10 mouse cellular contexts compared by ENCODE assay signal in genomic region chr17:85684841-85685688, GRCm38 (mm10). TPM values are rescaled to one million over a fixed set of nuclear protein-coding genes. Genes with fewer than 3 reads are reported as not detected.
DNase-seq lines count a peak whose midpoint lies in the region; ATAC-seq and TF ChIP-seq lines count a peak whose summit lies in the region.
"Had no signal": no experiment of that assay in that cellular context is flagged by ENCODE, and none has a peak within 500 bp of the region (broad histone marks: within the 10 kb centered on the region; RNA-seq: fewer than 3 reads in every experiment).

No protein-coding gene starts in this region.

- no peaks in the 10 kb centered on the region for H3K36me3 ChIP-seq in heart, embryonic 16.5 days (ENCODE audit: control insufficient read depth, insufficient read depth)
- H3K36me3 ChIP-seq in midbrain, embryonic 12.5 days = no peaks in the 10 kb centered on the region
- no peaks in the 10 kb centered on the region for H3K36me3 ChIP-seq in midbrain, postnatal 0 days (ENCODE audit: insufficient read depth, low read length)
- no peaks in the 10 kb centered on the region for H3K36me3 ChIP-seq in hindbrain, embryonic 14.5 days (replicated peaks; ENCODE audit: control insufficient read depth, insufficient read depth)
- H3K36me3 ChIP-seq in stomach, embryonic 16.5 days (ENCODE audit: control insufficient read depth, insufficient read depth, low read length) = no peaks in the 10 kb centered on the region

- H3K4me2 ChIP-seq in heart, embryonic 16.5 days (ENCODE audit: low read depth, low read length) = no peak overlapping the region
- 0 out of 2 replicates have a peak overlapping the region, but pooled peaks have one; percentile 3 for H3K4me2 ChIP-seq in midbrain, embryonic 12.5 days (replicated peaks)
- H3K4me2 ChIP-seq in midbrain, postnatal 0 days (ENCODE audit: low read depth, low read length, poor library complexity, severe bottlenecking) = no peak overlapping the region
- no peak overlapping the region for H3K4me2 ChIP-seq in hindbrain, embryonic 14.5 days (replicated peaks)
- peak overlapping the region; percentile 80 for H3K4me2 ChIP-seq in stomach, embryonic 16.5 days (ENCODE audit: low read depth, low read length)

- no peak overlapping the region for H3K27ac ChIP-seq in heart, embryonic 16.5 days (ENCODE audit: low read length)
- H3K27ac ChIP-seq in midbrain, embryonic 12.5 days (replicated peaks) = no peak overlapping the region
- no peak overlapping the region for H3K27ac ChIP-seq in midbrain, postnatal 0 days (ENCODE audit: low read depth, low read length)
- no peak overlapping the region for H3K27ac ChIP-seq in hindbrain, embryonic 14.5 days
- no peak overlapping the region for H3K27ac ChIP-seq in stomach, embryonic 16.5 days (ENCODE audit: low read length)

- DNase-seq in heart, adult 11 months = no peak
- no peak for DNase-seq in midbrain, postnatal 0 days (ENCODE audit: low spot score)
- DNase-seq in hindbrain, embryonic 14.5 days (ENCODE audit: low spot score) = no peak
- no peak for DNase-seq in spleen, postnatal 4 days (ENCODE audit: low spot score in 2 of 2)
- DNase-seq in B cell, adult 2 months = no peak
- DNase-seq: adrenal gland, adult 2 months; cerebellum, adult 8-10 months had no signal

- H3K27me3 ChIP-seq in heart, embryonic 16.5 days (ENCODE audit: control insufficient read depth, insufficient read depth, low read length) = peaks cover 91% of the 10 kb centered on the region
- H3K27me3 ChIP-seq in midbrain, embryonic 12.5 days = peaks cover 98% of the 10 kb centered on the region
- H3K27me3 ChIP-seq in midbrain, postnatal 0 days (ENCODE audit: insufficient read depth, low read length) = peaks cover 76% of the 10 kb centered on the region
- H3K27me3 ChIP-seq in hindbrain, embryonic 14.5 days (ENCODE audit: control insufficient read depth, insufficient read depth, low read length) = peaks cover 92% of the 10 kb centered on the region
- peaks cover 84% of the 10 kb centered on the region for H3K27me3 ChIP-seq in stomach, embryonic 16.5 days (ENCODE audit: control insufficient read depth, insufficient read depth, low read length)

- H3K4me3 ChIP-seq in heart, embryonic 16.5 days (ENCODE audit: low read length) = peak overlapping the region; percentile 22
- H3K4me3 ChIP-seq in midbrain, embryonic 12.5 days = peak overlapping the region; percentile 39
- no peak overlapping the region for H3K4me3 ChIP-seq in midbrain, postnatal 0 days (ENCODE audit: low read depth, low read length)
- H3K4me3 ChIP-seq in hindbrain, embryonic 14.5 days (replicated peaks; ENCODE audit: low read length) = 0 out of 2 replicates have a peak overlapping the region, but pooled peaks have one; percentile 7
- peak overlapping the region; percentile 58 for H3K4me3 ChIP-seq in stomach, embryonic 16.5 days (replicated peaks; ENCODE audit: low read length)

- no peak for ATAC-seq in heart, embryonic 16.5 days (replicated peaks; ENCODE audit: extremely low read depth, insufficient read depth, low FRiP score)
- no peak for ATAC-seq in midbrain, embryonic 12.5 days (ENCODE audit: low FRiP score, low read depth)
- no peak for ATAC-seq in midbrain, postnatal 0 days (ENCODE audit: low FRiP score)
- no peak for ATAC-seq in hindbrain, embryonic 14.5 days (ENCODE audit: low FRiP score)
- ATAC-seq in stomach, embryonic 16.5 days (ENCODE audit: insufficient read depth, low FRiP score) = no peak

- no peaks in the 10 kb centered on the region for H3K9me3 ChIP-seq in heart, embryonic 16.5 days (replicated peaks; ENCODE audit: control insufficient read depth, low read length)
- no peaks in the 10 kb centered on the region for H3K9me3 ChIP-seq in midbrain, embryonic 12.5 days
- H3K9me3 ChIP-seq in midbrain, postnatal 0 days (ENCODE audit: low read length) = no peaks in the 10 kb centered on the region
- no peaks in the 10 kb centered on the region for H3K9me3 ChIP-seq in hindbrain, embryonic 14.5 days (ENCODE audit: control insufficient read depth, low read length)
- H3K9me3 ChIP-seq in stomach, embryonic 16.5 days (replicated peaks; ENCODE audit: control insufficient read depth, low read length) = no peaks in the 10 kb centered on the region

- WGBS in heart, embryonic 16.5 days = 2% methylated on average over 46 of the region's 46 CpGs
- WGBS in midbrain, embryonic 12.5 days = under 1% methylated on average over 46 of the region's 46 CpGs
- whole genome bisulfite sequencing in midbrain, postnatal 0 days = 2% methylated on average over 46 of the region's 46 CpGs
- WGBS in hindbrain, embryonic 14.5 days = 1% methylated on average over 45 of the region's 46 CpGs
- WGBS in stomach, embryonic 16.5 days = 5% methylated on average over 46 of the region's 46 CpGs

- peaks cover 22% of the 10 kb centered on the region for H3K4me1 ChIP-seq in heart, embryonic 16.5 days (ENCODE audit: control insufficient read depth, insufficient read depth, low read length)
- H3K4me1 ChIP-seq in midbrain, embryonic 12.5 days = peaks cover 22% of the 10 kb centered on the region
- H3K4me1 ChIP-seq in midbrain, postnatal 0 days (ENCODE audit: insufficient read depth, low read length) = no peaks in the 10 kb centered on the region
- H3K4me1 ChIP-seq in hindbrain, embryonic 14.5 days (replicated peaks; ENCODE audit: control insufficient read depth, insufficient read depth, low read length) = peaks cover 6% of the 10 kb centered on the region; the same call in 1 of the 2 replicates
- H3K4me1 ChIP-seq in stomach, embryonic 16.5 days (ENCODE audit: control insufficient read depth, insufficient read depth, low read length) = peaks cover 12% of the 10 kb centered on the region

- no peak for TF ChIP-seq CTCF in midbrain, postnatal 0 days (IDR thresholded peaks at IDR 0.05)

- H3K9ac ChIP-seq in heart, embryonic 16.5 days (ENCODE audit: low read length) = no peak overlapping the region
- H3K9ac ChIP-seq in midbrain, embryonic 12.5 days (replicated peaks) = 0 out of 2 replicates have a peak overlapping the region, but pooled peaks have one; percentile 15
- no peak overlapping the region for H3K9ac ChIP-seq in midbrain, postnatal 0 days (replicated peaks; ENCODE audit: low read length, poor library complexity, severe bottlenecking)
- no peak overlapping the region for H3K9ac ChIP-seq in hindbrain, embryonic 14.5 days
- peak overlapping the region; percentile 49 for H3K9ac ChIP-seq in stomach, embryonic 16.5 days (ENCODE audit: low read length)

RNA-seq across cellular contexts. Expression of gene Six2, which starts 3.0 kb away (rescaled TPM):
- polyA plus RNA-seq in heart, embryonic 16.5 days (2015; fragmentation: Nextera tagmentation; extraction: Ambion mirVana) = 0.62 and 1.0 TPM in 2 replicates
- 3.8 and 8.8 TPM in 2 replicates for polyA plus RNA-seq in midbrain, embryonic 12.5 days (2016; fragmentation: Nextera tagmentation; extraction: Ambion mirVana)
- total RNA-seq in midbrain, postnatal 0 days (2014; rRNA removed) = 0.24 and 1.3 TPM in 2 replicates
- polyA plus RNA-seq in midbrain, postnatal 0 days (2015; fragmentation: Nextera tagmentation; extraction: Ambion mirVana) = 0.17 and 0.39 TPM in 2 replicates
- polyA plus RNA-seq in hindbrain, embryonic 14.5 days (2014; fragmentation: Nextera tagmentation; extraction: Ambion mirVana) = 0.55 and 0.64 TPM in 2 replicates
- polyA plus RNA-seq in stomach, embryonic 16.5 days (2015; fragmentation: Nextera tagmentation; extraction: Ambion mirVana) = 2.6 and 3.4 TPM in 2 replicates
- total RNA-seq: adrenal gland, adult 2 months had no signal

Comparison
In these comparisons a context has a peak if more than half of its experiments do, and no peak if none do; other contexts are left out.
1. H3K4me2 ChIP-seq: peak in midbrain, embryonic 12.5 days (single experiment) and stomach, embryonic 16.5 days (single experiment); none in heart, embryonic 16.5 days (single experiment), midbrain, postnatal 0 days (single experiment) and hindbrain, embryonic 14.5 days (single experiment).
2. H3K9ac ChIP-seq: peak in midbrain, embryonic 12.5 days (single experiment) and stomach, embryonic 16.5 days (single experiment); none in heart, embryonic 16.5 days (single experiment), midbrain, postnatal 0 days (single experiment) and hindbrain, embryonic 14.5 days (single experiment).